Mouse (Mus musculus) Patski (cell line): ENCODE data around the gene Phactr2. TPM values are rescaled to one million over a fixed set of nuclear protein-coding genes. Genes with fewer than 3 reads are reported as not detected.
"Not testable (repeated sequence)": the region's sequence is repeated elsewhere in the genome, so short reads cannot be mapped to it uniquely, and the experiment has no call there.

Source experiments
- ATAC-seq: fragments of 100-300 bp; one replicate; pipeline ENCODE4 v1.8.0; 2021
- CTCF ChIA-PET: fragments of 350-600 bp; sonication (Branson Sonifier 250); formaldehyde crosslinking; loops from one replicate; lab custom pipeline; 2022; ENCODE audit warnings: inconsistent platforms; lab: Charles Lee
- POLR2A ChIA-PET: fragments of 350-600 bp; sonication (Branson Sonifier 250); formaldehyde crosslinking; loops from one replicate; lab custom pipeline; 2022; ENCODE audit warnings: antibody characterized with exemption, inconsistent platforms; lab: Charles Lee
- DNase-seq: peaks from one replicate; pipeline ENCODE4 v3.0.0-alpha.2; 2011; ENCODE audit warnings: low read depth, low spot score
- H3K27me3 ChIP-seq: fragments of 371-371 bp; one replicate; pipeline ENCODE4 v1.5.1; 2021
- CTCF ChIP-seq: fragments of 100-300 bp; IDR thresholded peaks from one replicate; pipeline ENCODE4 v1.5.1; 2021
- in situ Hi-C: fragments of 300-500 bp; cut with MboI; formaldehyde crosslinking; loops from 3 replicates; pipeline ENCODE4 v1.11.1; 2018; ENCODE audit warnings: low pct_unique_long_range_greater_than_20kb, mixed read lengths
- polyA plus RNA-seq: library from polyadenylated mRNA; unstranded; gene quantifications from one replicate; pipeline ENCODE4 v1.2.3, GENCODE M21; 2021

Phactr2 gene
- 9.3 TPM for polyA plus RNA-seq

DNA sequence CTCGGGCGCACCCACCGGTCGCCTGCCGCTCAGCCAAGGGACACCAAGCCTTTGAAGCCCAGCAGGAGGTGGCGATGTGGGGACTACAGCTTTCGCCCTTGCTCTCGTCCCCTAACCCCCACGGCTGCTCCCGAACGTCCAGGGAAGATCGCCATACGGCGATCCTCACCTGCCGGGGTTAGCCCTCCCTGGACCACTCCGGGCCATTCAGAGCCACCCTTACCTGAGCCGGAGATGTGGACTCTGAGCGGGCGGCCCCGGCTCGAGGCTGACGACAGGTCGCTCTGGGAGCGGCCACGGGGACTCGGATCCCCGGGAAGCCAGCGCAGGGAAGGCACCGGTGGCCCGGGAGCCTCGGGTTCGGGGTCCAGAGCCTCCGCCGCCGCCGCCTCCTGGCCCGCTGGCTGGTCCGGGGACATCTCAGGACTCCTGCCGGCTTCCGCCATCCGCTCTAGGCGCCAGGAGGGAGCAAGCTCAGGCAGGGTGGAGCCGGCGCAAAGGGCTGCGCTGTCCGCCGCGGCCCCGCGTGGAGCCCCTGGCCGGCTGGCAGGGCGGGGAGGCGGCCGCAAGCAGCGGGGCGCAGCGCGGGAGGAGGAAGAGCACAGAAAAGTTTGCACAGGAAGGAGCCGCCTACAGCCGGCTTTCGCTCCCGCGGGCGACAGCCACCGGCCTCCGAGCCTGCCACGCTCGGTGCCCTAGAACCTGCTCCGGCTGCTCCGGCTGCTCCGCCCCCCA is at the start of gene Phactr2:
Gene Phactr2 (minus strand): TSS at position 580 of the 735 bp plus-strand sequence.
- TF ChIP-seq CTCF, result no peak
- DNase-seq (no peak), ATAC-seq (peak; percentile 76)
- ChIA-PET POLR2A (no interaction called here), CTCF (no interaction called here)
- in situ Hi-C loops, result no loop called here
- peaks cover 16% of the 10 kb centered on the region for H3K27me3 ChIP-seq

DNA sequence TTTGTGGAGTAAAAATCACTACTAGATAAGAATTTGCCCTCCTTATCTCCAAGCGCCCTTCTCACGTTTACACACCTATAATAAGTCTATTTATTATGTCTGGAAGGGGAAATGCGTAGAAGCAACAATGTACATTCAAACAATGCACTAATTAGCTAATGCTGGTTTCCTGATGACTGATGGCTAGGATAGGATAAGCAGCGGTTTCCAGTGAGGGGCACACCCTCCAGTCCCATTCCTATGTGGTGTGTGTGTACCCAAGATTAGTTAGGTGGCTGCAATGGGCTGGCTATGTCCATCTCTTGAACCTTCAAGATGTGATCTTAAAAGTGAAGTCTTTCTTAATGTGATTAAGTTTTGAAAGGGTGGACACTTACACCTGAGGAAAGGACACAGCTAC is 47.6 kb upstream of the Phactr2 start:
- CTCF ChIA-PET, result no interaction called here
- in situ Hi-C loops, result no loop called here
- POLR2A ChIA-PET, result no interaction called here
- no peak for TF ChIP-seq CTCF
- DNase-seq (no peak), ATAC-seq (no peak)
- no peaks in the 10 kb centered on the region for H3K27me3 ChIP-seq

DNA sequence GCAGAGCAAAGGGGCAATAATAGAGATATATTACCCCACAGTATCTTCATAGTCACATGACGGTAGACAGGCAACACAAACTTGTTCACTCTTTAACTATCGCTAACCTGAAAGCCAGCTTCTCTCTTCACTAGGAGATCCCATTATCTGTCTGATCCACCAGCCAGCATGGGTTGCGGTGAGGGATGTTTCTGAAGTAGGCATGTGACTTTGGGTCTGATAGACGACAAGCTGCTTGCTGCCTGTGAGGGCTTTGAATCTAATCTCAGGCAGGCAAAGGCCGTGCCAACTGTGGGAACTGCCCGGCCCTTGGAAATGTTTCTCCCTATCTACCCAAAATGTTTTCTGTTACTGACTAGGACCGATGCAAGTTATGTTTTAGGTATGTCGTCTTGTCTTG is 28.2 kb upstream of the Phactr2 start:
- ChIA-PET CTCF (no interaction called here), POLR2A (interaction anchor here (0.6 kb wide), 1 partner anchor 17 kb away, joined by 3 read pairs; no protein-coding TSS in a partner anchor)
- no peak for TF ChIP-seq CTCF
- DNase-seq, result no peak
- in situ Hi-C loops, result no loop called here
- H3K27me3 ChIP-seq, result no peaks in the 10 kb centered on the region
- ATAC-seq, result no peak

DNA sequence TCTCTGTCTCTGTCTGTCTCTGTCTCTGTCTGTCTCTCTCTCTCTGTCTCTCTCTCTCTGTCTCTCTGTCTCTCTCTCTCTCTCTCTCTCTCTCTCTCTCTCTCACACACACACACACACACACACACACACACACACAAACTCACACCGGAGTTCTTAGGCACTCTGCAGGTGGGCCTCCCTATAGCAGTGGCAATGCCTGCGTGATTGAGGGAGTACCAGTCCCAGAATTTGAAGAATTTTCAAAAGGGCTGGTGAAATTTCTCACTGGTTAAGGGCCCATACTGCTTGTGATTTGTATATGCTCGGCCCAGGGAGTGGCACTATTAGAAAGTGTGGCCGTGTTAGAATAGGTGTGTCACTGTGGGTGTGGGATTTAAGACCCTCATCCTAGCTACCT is 27.3 kb upstream of the Phactr2 start:
- CTCF ChIA-PET, ATAC-seq, DNase-seq, in situ Hi-C loops, H3K27me3 ChIP-seq: not testable (repeated sequence)
- POLR2A ChIA-PET, result interaction anchor here (0.7 kb wide), 1 partner anchor 419 kb away, joined by 3 read pairs; no protein-coding TSS in a partner anchor

DNA sequence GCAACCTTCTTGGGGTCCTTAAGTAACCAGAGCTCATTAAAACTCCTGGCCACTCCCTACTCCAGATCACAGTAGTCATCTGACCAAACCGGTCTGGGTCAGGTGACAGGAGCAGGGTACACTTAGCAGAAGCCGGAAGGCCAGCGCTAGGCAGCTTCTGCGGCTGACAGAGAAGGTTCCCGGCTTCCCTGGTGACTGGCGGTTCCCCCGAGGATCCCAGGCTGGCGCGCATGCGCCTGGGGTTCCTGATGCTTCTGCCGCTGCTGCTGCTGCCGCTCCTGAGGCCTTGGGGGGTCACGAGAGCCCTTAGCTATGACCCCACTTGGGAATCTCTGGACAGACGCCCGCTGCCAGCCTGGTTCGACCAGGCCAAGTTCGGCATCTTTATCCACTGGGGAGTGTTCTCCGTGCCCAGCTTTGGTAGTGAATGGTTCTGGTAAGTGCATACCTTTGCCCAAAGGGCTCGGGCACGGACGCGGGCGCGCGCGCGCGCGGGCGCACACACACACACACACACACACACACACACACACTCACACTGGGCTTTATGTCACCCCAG is 26.8 kb upstream of the Phactr2 start:
- H3K27me3 ChIP-seq, result no peaks in the 10 kb centered on the region
- CTCF ChIA-PET, result no interaction called here
- TF ChIP-seq CTCF, result no peak
- in situ Hi-C loops, result no loop called here
- DNase-seq, result peak; percentile 10
- peak; percentile 72 for ATAC-seq
- POLR2A ChIA-PET, result interaction anchor here (0.7 kb wide), 1 partner anchor 420 kb away, joined by 3 read pairs; no protein-coding TSS in a partner anchor

DNA sequence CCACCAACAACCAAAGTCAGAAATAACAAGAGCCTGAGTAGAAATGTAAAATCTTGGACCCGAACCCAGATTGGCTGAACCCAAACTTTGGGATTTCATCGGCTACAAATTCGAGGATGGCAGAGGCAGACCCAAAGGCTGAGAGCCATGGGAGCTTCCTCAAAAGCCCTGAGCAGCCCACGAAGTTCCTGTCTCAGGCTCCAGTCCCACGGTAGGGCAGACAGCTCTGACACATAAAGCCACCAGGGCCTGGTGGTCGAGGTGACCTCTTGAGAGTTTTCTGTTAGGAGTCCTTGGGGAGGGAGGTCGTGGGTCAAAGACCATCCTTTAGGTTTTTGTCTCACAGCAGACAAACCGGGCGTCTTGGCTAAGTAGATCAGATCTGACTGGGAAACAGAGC is 26.3 kb upstream of the Phactr2 start:
- no peak for TF ChIP-seq CTCF
- ChIA-PET POLR2A (no interaction called here), CTCF (no interaction called here)
- ATAC-seq (no peak), DNase-seq (no peak)
- no peaks in the 10 kb centered on the region for H3K27me3 ChIP-seq
- in situ Hi-C loops, result no loop called here

DNA sequence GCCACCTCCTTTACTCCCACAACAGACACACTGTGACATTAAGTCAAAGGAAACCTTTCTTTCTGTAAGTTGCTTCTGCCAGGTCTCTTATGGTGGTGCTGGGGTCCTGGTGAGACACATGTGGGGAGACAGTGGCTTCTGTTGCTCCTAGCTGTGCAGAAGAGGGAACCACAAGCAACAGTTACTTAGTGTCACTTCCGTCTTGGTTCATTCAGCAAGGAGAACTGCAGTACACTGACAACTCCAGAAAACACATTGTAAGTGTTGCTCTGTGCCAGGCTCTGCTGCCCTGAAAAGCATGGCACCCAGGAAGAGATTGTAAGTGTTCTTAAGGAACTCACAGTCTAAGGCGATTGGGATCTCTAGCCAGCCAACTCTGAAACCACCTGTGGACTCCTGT is 25.1 kb upstream of the Phactr2 start, which contains the start of gene Fuca2:
Gene Fuca2 (plus strand): TSS at position 210 of the 400 bp plus-strand sequence.
- ChIA-PET CTCF (no interaction called here), POLR2A (no interaction called here)
- ATAC-seq, result no peak
- TF ChIP-seq CTCF, result no peak
- no peaks in the 10 kb centered on the region for H3K27me3 ChIP-seq
- no peak for DNase-seq
- in situ Hi-C loops, result no loop called here

DNA sequence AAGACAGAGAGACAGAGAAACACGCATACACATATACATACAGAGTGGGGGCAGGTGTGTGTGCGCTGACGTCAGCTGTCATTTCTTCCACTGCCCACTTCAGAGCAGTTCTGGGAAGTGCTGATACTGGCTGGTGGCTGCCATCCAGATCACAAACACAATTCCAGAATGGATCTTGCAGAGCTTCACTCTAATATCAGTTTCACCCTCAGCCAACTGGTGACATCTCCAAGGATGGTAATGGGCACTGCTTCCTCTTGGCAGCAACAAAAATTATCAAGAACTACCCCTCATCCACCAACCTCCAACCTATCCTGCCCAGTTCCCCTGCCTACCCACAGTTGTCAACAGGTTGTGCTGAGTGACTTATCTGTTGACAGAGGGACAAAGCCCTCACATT is 22.1 kb upstream of the Phactr2 start:
- ChIA-PET POLR2A (interaction anchor here (0.5 kb wide), 1 partner anchor 69 kb away, joined by 3 read pairs; no protein-coding TSS in a partner anchor), CTCF (no interaction called here)
- no peak for TF ChIP-seq CTCF
- no peaks in the 10 kb centered on the region for H3K27me3 ChIP-seq
- no peak for ATAC-seq
- DNase-seq, result no peak
- in situ Hi-C loops, result no loop called here

DNA sequence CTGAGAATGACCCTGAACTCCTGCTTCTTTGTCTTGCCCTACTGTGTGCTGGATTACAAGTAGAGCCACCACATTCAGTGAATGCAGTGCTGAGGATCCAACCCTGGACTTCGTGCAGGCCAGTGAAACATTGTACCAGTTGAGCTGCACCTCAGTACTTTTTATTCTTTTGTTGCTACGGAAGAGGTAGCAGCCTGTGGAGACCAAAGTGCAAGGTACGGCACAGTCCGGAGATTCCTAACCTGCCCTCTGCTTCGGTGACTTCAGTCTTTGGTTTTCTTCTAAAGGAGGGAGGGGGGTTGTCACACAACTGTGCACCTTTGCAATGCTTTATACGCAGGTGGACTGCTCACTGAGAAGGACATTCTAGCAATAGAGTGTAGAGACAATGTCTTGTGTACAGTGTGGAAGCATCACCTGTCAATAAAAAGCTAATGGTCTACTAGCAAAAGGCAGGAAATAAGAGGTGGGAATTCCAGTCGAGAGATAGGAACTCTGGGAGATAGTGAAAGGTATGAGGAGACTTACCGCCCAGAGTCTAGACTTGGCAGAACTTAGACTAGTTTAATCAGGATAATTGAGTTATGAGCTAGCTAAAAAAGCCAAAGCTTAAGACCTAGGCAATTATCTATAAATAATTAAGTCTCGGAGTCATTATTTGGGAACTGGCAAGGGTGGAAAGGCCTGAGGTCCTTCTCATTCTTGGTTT is 19.9 kb upstream of the Phactr2 start:
- TF ChIP-seq CTCF, result no peak
- ChIA-PET CTCF (no interaction called here), POLR2A (no interaction called here)
- in situ Hi-C loops, result no loop called here
- ATAC-seq (no peak), DNase-seq (no peak)
- H3K27me3 ChIP-seq, result no peaks in the 10 kb centered on the region

DNA sequence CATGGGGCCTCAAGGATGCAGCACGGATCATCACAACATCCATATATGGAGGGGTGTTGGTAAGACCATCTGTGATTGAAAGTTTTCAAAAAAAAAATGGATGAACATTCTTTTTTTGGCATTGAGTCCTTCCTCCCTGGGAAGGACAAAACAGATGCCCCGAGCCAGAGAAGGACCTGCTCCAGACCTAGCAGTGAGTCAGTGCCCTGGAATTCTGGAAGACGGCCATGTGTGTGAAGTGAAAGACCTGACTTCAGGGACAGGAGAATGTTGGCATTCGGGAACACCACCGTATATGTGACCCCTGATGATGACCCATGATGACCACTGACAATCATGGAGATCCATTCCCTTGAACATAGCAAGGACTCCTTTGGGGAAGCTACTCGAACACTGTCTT is 15.5 kb upstream of the Phactr2 start:
- H3K27me3 ChIP-seq, result no peaks in the 10 kb centered on the region
- ChIA-PET CTCF (interaction anchor here (1.6 kb wide), 1 partner anchor 27 kb away, joined by 4 read pairs; no protein-coding TSS in a partner anchor), POLR2A (no interaction called here)
- no peak for ATAC-seq
- in situ Hi-C loops, result no loop called here
- no peak for TF ChIP-seq CTCF
- DNase-seq, result no peak

DNA sequence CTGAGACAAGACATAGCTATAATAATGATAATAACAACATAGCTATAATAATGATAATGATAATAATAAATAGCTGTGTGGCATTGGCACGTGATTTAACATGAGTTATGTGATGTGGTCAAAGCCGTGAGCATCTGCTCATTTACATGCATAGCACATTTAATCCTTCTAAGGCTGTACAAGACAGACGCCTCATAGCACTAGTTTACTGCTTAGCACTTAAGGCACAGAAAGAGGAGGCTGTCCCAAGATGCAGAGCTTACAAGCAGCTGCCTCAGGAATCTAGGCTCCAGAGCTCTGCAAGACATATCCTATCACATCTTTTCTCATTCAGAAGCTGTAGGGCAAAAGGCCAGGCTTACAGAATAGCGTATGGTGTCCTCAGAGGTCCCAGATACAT is 11.7 kb upstream of the Phactr2 start:
- ChIA-PET CTCF (no interaction called here), POLR2A (no interaction called here)
- no peak for ATAC-seq
- in situ Hi-C loops, result no loop called here
- H3K27me3 ChIP-seq, result no peaks in the 10 kb centered on the region
- TF ChIP-seq CTCF, result no peak
- no peak for DNase-seq
